20 mouse cellular contexts compared by ENCODE assay signal in genomic region chr11:121081120-121081519, GRCm38 (mm10). TPM values are rescaled to one million over a fixed set of nuclear protein-coding genes. Genes with fewer than 3 reads are reported as not detected.
"Had no signal": no experiment of that assay in that cellular context is flagged by ENCODE, and none has a peak within 500 bp of the region (broad histone marks: within the 10 kb centered on the region; RNA-seq: fewer than 3 reads in every experiment).

Gene Sectm1a, minus strand, starts transcription at chr11:121081220.

- H3K9ac ChIP-seq: liver, embryonic 15.5 days; lung, embryonic 15.5 days; midbrain, embryonic 13.5 days; stomach, embryonic 15.5 days had no signal

- DNase-seq: kidney, adult 2 months; layer of hippocampus, adult 9-11 months; lung, adult 18-20 months; lung, postnatal 10 days; lung, postnatal 36 days; thymus, postnatal 25 days had no signal

- H3K9me3 ChIP-seq: liver, embryonic 15.5 days; lung, embryonic 15.5 days; midbrain, embryonic 13.5 days; stomach, embryonic 15.5 days had no signal

- H3K4me3 ChIP-seq: layer of hippocampus, adult 2 months; liver, embryonic 15.5 days; lung, embryonic 15.5 days; midbrain, embryonic 13.5 days; stomach, embryonic 15.5 days had no signal

- H3K27me3 ChIP-seq: liver, embryonic 15.5 days; lung, embryonic 15.5 days; midbrain, embryonic 13.5 days; stomach, embryonic 15.5 days had no signal

- H3K4me1 ChIP-seq: lung, embryonic 15.5 days; midbrain, embryonic 13.5 days; stomach, embryonic 15.5 days had no signal

- H3K36me3 ChIP-seq: liver, embryonic 15.5 days; lung, embryonic 15.5 days; midbrain, embryonic 13.5 days; stomach, embryonic 15.5 days had no signal

- H3K4me2 ChIP-seq: liver, embryonic 11.5 days; lung, embryonic 15.5 days; midbrain, embryonic 13.5 days; stomach, embryonic 15.5 days had no signal

- ATAC-seq: intestine, embryonic 16.5 days; midbrain, embryonic 13.5 days had no signal

- H3K27ac ChIP-seq: layer of hippocampus, adult 2 months; lung, embryonic 15.5 days; midbrain, embryonic 13.5 days; stomach, embryonic 15.5 days had no signal

RNA-seq across cellular contexts. Expression of gene Sectm1a, which starts in this region (rescaled TPM):
- total RNA-seq: layer of hippocampus, adult 2 months; layer of hippocampus, postnatal 25 days; left cerebral cortex, adult 18-20 months; left cerebral cortex, postnatal 36 days; midbrain, postnatal 0 days had no signal
- polyA plus RNA-seq: limb, embryonic 11.5 days; midbrain, embryonic 13.5 days; midbrain, postnatal 0 days; neural tube, embryonic 11.5 days; neural tube, embryonic 14.5 days had no signal
